In the genomic region with DNA sequence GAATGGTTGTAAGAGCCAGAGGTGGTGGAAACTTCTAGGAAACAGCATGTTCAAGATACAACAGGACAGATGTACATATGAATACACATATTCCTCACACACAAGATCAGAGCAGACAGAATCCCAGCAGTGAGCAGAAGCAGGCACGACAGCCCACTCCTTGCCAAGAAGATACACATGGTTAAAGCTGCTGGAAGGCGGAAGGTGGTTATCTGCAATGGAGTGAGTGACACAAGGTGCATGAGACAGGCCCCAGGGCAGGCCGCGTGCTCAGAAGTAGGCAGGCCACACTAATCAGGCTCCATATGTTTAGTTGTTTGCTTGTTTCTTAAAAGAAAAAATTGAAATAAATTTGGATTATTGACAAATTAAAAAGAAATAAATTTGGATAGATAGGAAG, we compare ENCODE assay signal across 24 mouse cellular contexts.
DNase-seq lines count a peak whose midpoint lies in the region; ATAC-seq and TF ChIP-seq lines count a peak whose summit lies in the region.
"Had no signal": no experiment of that assay in that cellular context is flagged by ENCODE, and none has a peak within 500 bp of the region (broad histone marks: within the 10 kb centered on the region; RNA-seq: fewer than 3 reads in every experiment).

No protein-coding gene starts in this region.

- no peak for TF ChIP-seq POLR2A in brain, embryonic 14.5 days (IDR thresholded peaks at IDR 0.05; ENCODE audit: borderline replicate concordance, extremely low read depth, insufficient read depth, insufficient read length, poor library complexity, severe bottlenecking)

- H3K36me3 ChIP-seq in forebrain, embryonic 13.5 days (ENCODE audit: poor library complexity, severe bottlenecking), result no peaks in the 10 kb centered on the region
- no peaks in the 10 kb centered on the region for H3K36me3 ChIP-seq in forebrain, embryonic 16.5 days (ENCODE audit: control insufficient read depth, insufficient read depth)
- H3K36me3 ChIP-seq in heart, postnatal 0 days (replicated peaks; ENCODE audit: control insufficient read depth, insufficient read depth, low read length), result no peaks in the 10 kb centered on the region
- no peaks in the 10 kb centered on the region for H3K36me3 ChIP-seq in heart, embryonic 11.5 days (ENCODE audit: control insufficient read depth, insufficient read depth, low read length)
- H3K36me3 ChIP-seq: embryonic facial prominence, embryonic 15.5 days; forebrain, embryonic 10.5 days; heart, embryonic 10.5 days; intestine, embryonic 15.5 days had no signal

- H3K9ac ChIP-seq in forebrain, embryonic 13.5 days, result no peak overlapping the region
- no peak overlapping the region for H3K9ac ChIP-seq in forebrain, embryonic 16.5 days (replicated peaks; ENCODE audit: low read depth, low read length)
- H3K9ac ChIP-seq in heart, postnatal 0 days (replicated peaks; ENCODE audit: low read depth, low read length), result no peak overlapping the region
- no peak overlapping the region for H3K9ac ChIP-seq in heart, embryonic 11.5 days (ENCODE audit: low read depth, low read length)
- H3K9ac ChIP-seq: embryonic facial prominence, embryonic 15.5 days; intestine, embryonic 15.5 days had no signal

- H3K27me3 ChIP-seq in forebrain, embryonic 13.5 days, result no peaks in the 10 kb centered on the region
- H3K27me3 ChIP-seq in forebrain, embryonic 16.5 days (replicated peaks; ENCODE audit: control insufficient read depth, insufficient read depth, low read length), result no peaks in the 10 kb centered on the region
- no peaks in the 10 kb centered on the region for H3K27me3 ChIP-seq in heart, postnatal 0 days (ENCODE audit: control insufficient read depth, insufficient read depth, low read length)
- no peaks in the 10 kb centered on the region for H3K27me3 ChIP-seq in heart, embryonic 11.5 days (ENCODE audit: control insufficient read depth, insufficient read depth, low read length)
- H3K27me3 ChIP-seq: CH12.LX; embryonic facial prominence, embryonic 15.5 days; intestine, embryonic 15.5 days; Patski had no signal

- H3K4me2 ChIP-seq in forebrain, embryonic 13.5 days, result no peak overlapping the region
- no peak overlapping the region for H3K4me2 ChIP-seq in forebrain, embryonic 16.5 days (ENCODE audit: low read length)
- H3K4me2 ChIP-seq in heart, postnatal 0 days (ENCODE audit: low read depth, low read length), result no peak overlapping the region
- no peak overlapping the region for H3K4me2 ChIP-seq in heart, embryonic 11.5 days
- H3K4me2 ChIP-seq: embryonic facial prominence, embryonic 15.5 days; intestine, embryonic 15.5 days had no signal

- 0 out of 2 replicates have a peak, but pooled peaks cover 5% of the 10 kb centered on the region for H3K4me1 ChIP-seq in forebrain, embryonic 13.5 days
- H3K4me1 ChIP-seq in forebrain, embryonic 16.5 days (replicated peaks; ENCODE audit: control insufficient read depth, insufficient read depth, low read length), result peaks cover 2% of the 10 kb centered on the region; the same call in 1 of the 2 replicates
- H3K4me1 ChIP-seq in heart, postnatal 0 days (ENCODE audit: control insufficient read depth, insufficient read depth), result no peaks in the 10 kb centered on the region
- no peaks in the 10 kb centered on the region for H3K4me1 ChIP-seq in heart, embryonic 11.5 days (ENCODE audit: control insufficient read depth, insufficient read depth, low read length)
- H3K4me1 ChIP-seq: embryonic facial prominence, embryonic 15.5 days; forebrain, embryonic 10.5 days; heart, embryonic 10.5 days; intestine, embryonic 15.5 days had no signal

- H3K9me3 ChIP-seq in forebrain, embryonic 13.5 days (replicated peaks), result no peaks in the 10 kb centered on the region
- no peaks in the 10 kb centered on the region for H3K9me3 ChIP-seq in forebrain, embryonic 16.5 days (ENCODE audit: control insufficient read depth, low read length)
- H3K9me3 ChIP-seq in heart, postnatal 0 days (replicated peaks; ENCODE audit: control insufficient read depth, low read length), result no peaks in the 10 kb centered on the region
- no peaks in the 10 kb centered on the region for H3K9me3 ChIP-seq in heart, embryonic 11.5 days (replicated peaks; ENCODE audit: control insufficient read depth, low read length)
- H3K9me3 ChIP-seq: embryonic facial prominence, embryonic 15.5 days; forebrain, embryonic 10.5 days; heart, embryonic 10.5 days; intestine, embryonic 15.5 days had no signal

- TF ChIP-seq CTCF in heart, postnatal 0 days (IDR thresholded peaks at IDR 0.05; ENCODE audit: low read depth), result no peak
- no peak for TF ChIP-seq CTCF in layer of hippocampus, adult 2 months (conservative IDR thresholded peaks at IDR 0.05)
- TF ChIP-seq CTCF in brain, embryonic 14.5 days (IDR thresholded peaks at IDR 0.05; ENCODE audit: borderline replicate concordance, extremely low read depth, insufficient read depth, insufficient read length), result no peak

- no peak overlapping the region for H3K4me3 ChIP-seq in forebrain, embryonic 13.5 days
- H3K4me3 ChIP-seq in forebrain, embryonic 16.5 days (replicated peaks; ENCODE audit: low read length), result no peak overlapping the region
- H3K4me3 ChIP-seq in heart, postnatal 0 days (ENCODE audit: low read depth, low read length), result no peak overlapping the region
- no peak overlapping the region for H3K4me3 ChIP-seq in heart, embryonic 11.5 days (ENCODE audit: low read depth, low read length)
- no peak overlapping the region for H3K4me3 ChIP-seq in layer of hippocampus, adult 2 months
- H3K4me3 ChIP-seq: embryonic facial prominence, embryonic 15.5 days; erythroblast, embryonic 14.5 days; forebrain, embryonic 10.5 days; gastrocnemius, adult 2 months; heart, embryonic 10.5 days; intestine, embryonic 15.5 days had no signal

- no peak overlapping the region for H3K27ac ChIP-seq in forebrain, embryonic 13.5 days
- H3K27ac ChIP-seq in forebrain, embryonic 16.5 days (ENCODE audit: low read length), result no peak overlapping the region
- no peak overlapping the region for H3K27ac ChIP-seq in heart, postnatal 0 days (ENCODE audit: low read depth)
- no peak overlapping the region for H3K27ac ChIP-seq in heart, embryonic 11.5 days (ENCODE audit: low read depth, low read length)
- peak overlapping the region; percentile 48; the same call in 1 of the 2 replicates for H3K27ac ChIP-seq in layer of hippocampus, adult 2 months
- H3K27ac ChIP-seq: embryonic facial prominence, embryonic 15.5 days; forebrain, embryonic 10.5 days; gastrocnemius, adult 2 months; heart, embryonic 10.5 days; intestine, embryonic 15.5 days had no signal

- WGBS in forebrain, embryonic 13.5 days, result 84% methylated on average over 4 of the region's 4 CpGs
- 67% methylated on average over 4 of the region's 4 CpGs for WGBS in forebrain, embryonic 16.5 days
- 40% methylated on average over 4 of the region's 4 CpGs for WGBS in heart, postnatal 0 days
- 42% methylated on average over 4 of the region's 4 CpGs for WGBS in heart, embryonic 11.5 days (ENCODE audit: insufficient replicate concordance)

- no peak for TF ChIP-seq EP300 in heart, postnatal 0 days (IDR thresholded peaks at IDR 0.05; ENCODE audit: low read depth)

- 0 out of 2 replicates have a peak, but pooled peaks have one; percentile 19 for ATAC-seq in forebrain, embryonic 13.5 days
- no peak for ATAC-seq in forebrain, embryonic 16.5 days
- ATAC-seq in heart, postnatal 0 days (ENCODE audit: insufficient read depth, low read depth), result 0 out of 2 replicates have a peak, but pooled peaks have one; percentile 41
- no peak for ATAC-seq in heart, embryonic 11.5 days (replicated peaks; ENCODE audit: insufficient number of reproducible peaks, low FRiP score, low TSS enrichment)
- ATAC-seq: intestine, embryonic 15.5 days; Patski had no signal

- no peak for DNase-seq in heart, postnatal 0 days (ENCODE audit: low spot score)
- DNase-seq in layer of hippocampus, adult 2 months (ENCODE audit: low spot score in 2 of 2), result no peak
- DNase-seq in layer of hippocampus, postnatal 36 days, result no peak
- DNase-seq in brain, embryonic 14.5 days (ENCODE audit: low read depth), result peak; percentile 34
- DNase-seq: adrenal gland, adult 2 months; adrenal gland, postnatal 25 days; cerebellum, adult 11 months; cerebellum, adult 9-10 months; embryo, embryonic 11 days; gastrocnemius, adult 2 months; gastrocnemius, postnatal 25 days; heart, postnatal 10 days; heart, postnatal 4 days; kidney, adult 18-20 months had no signal

Comparison
In these comparisons a context has a peak if more than half of its experiments do, and no peak if none do; other contexts are left out.
1. ATAC-seq: peak in forebrain, embryonic 13.5 days (single experiment) and heart, postnatal 0 days (single experiment); none in forebrain, embryonic 16.5 days (single experiment) and heart, embryonic 11.5 days (single experiment).